Mouse (Mus musculus) adrenal gland, adult (tissue): Measurements from ENCODE around the gene Ifi27l2a.

ENCODE experiments used
- DNase-seq, 2 experiments: peaks; one replicate each; pipeline ENCODE4 v3.0.0; 2022 to 2023; ENCODE audit warnings: low spot score in 1 of 2; ENCODE audit not compliant: inconsistent age in 2 of 2

Gene Ifi27l2a

DNA sequence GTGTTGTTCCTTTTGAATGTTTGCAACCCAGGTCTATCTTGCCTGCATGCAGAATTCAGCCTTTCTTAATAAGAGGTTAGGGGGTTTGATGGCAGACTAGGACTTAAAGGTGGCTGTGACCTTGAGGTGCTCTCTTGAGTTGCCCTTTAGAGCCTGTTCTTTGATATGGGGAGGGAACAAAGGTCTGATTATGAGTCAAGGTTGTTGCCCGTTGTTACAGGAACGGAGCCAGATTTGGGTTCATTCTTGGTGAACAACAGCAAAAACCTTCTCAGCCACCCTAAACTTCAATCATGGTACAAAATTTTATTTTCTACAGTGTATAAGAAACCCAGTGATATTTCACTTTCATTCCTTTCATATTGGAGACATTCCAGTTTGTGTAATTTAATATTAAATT is 10.1 kb downstream of the Ifi27l2a start:
- DNase-seq, result peak; percentile 81 to 89

DNA sequence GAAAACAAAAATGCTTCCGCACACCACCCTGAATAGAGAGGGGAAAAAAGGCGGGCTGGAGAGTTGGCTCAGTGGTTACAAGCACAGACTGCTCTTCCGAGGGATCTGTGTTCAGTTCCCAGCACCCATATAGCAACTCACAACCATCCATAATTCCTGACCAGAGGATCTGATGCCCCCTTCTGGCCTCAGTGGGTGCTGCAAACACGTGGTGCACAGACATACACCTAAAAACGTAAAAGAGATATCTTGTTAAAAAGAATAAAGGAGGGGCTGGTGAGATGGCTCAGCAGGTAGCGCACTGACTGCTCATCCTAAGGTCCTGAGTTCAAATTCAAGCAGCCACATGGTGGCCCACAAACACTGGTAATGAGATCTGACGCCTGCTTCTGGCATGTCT is 16.8 kb downstream of the Ifi27l2a start:
- DNase-seq, result no peak

DNA sequence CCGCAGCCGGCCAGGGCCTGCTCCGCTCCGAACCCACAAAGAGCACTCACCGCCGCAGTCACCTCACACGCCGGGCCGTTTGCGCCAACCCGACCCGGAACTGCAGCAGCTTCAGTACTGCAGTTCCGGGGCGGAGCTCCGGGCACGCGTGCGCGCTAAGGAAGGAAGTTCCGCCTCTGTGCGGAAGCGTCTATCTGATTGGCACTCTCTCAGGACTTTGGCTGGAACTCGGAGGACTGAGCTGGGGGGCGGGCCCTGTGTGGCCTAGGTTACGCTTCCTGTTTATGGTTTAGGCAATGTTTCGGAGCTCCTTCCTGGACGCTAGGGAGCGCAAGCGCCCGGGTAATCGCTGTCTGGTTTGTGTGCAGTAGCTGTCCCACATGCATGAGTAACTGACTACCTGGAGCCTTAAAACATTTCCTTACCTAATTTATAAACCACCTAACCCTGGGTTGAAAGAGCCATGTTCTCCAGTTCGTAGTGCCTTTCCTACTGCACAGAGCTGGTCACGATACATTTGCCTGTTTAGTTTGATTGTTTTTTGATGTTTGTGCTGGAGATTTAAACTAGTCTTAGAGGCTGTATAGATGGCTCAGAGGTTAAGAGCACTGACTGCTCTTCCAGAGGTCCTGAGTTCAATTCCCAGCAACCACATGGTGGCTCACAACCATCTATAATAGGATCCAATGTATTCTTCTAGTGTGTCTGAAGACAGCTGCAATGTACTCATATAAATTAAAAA is 17.6 kb downstream of the Ifi27l2a start, which contains the start of gene Ddx24:
Gene Ddx24, minus strand, starts transcription at position 102 of the 742 bp plus-strand sequence.
- DNase-seq, result peak; percentile 99

DNA sequence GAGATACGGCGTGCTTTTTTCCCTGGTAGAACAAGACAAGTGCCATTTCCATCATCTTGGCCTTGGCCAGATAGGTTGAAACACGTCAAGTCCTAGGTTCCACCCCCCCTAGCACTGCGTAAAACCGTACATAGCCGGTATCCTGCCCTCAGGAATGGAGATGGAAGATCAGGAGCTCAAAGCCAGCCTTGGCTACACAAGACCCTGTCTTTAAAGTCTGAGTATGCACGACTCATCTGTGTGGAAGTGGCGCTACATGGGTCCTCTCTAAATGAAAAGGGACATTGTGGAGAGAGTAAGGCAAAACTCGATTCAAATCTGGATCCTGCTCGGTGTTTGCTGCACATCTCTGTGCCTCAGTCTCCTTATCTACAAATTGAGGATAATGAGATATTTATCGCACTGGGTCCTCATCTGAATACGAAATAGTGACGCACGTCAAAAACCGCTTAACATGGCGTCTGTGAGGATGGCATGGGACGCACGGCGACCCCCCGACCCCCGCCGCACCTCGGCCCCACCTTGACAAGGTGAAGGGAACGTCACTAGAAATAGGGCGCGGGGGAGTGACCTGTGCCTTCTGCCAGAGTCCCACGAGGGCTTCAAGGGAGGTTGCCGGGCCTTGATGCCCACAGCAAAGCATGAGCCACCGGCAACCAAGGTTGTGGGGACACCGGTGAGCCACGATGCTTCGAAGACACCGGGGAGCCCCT is 18.3 kb downstream of the Ifi27l2a start:
- DNase-seq, result no peak

DNA sequence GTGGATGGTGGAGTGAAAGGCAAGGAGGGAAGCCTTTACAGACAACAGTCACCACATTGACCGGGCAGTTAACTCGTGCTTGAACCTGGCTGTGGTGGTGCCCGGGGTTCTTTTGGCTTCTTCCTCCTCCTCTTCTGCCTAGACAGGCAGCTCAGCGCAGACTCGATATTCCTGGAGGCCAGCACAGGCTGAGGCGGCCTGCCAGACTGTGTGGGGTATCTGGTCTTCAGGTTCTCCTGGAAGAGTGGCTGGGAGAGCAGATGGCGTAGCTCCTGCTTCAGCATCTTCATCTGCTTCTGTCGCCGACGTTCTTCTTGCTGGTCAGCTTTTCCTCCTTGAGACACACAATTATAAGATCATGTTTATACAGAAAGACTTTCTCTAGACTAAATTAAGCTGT is 35.3 kb downstream of the Ifi27l2a start:
- DNase-seq, result no peak

DNA sequence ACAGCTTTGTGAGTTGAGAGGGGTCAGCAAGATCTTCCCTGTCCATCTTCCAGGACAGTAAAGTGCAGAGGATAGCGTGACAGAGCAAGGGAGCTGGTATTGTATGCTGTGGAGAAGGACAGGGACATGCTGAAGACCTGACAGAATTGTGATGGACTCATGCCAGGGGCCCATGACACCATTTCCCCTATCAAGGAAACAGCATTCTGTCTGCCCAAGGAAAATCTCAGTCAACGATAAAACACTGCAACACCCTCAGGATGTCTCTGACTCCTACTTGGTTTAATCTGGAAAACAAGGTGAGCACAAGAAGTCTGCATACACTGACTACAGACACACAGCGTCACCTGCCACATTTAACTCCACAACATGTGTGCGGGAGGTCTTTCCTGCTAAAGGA is 35.8 kb downstream of the Ifi27l2a start, which contains the start of gene 9330161L09Rik:
Gene 9330161L09Rik, minus strand, starts transcription at position 101 of the 400 bp plus-strand sequence.
- no peak for DNase-seq

DNA sequence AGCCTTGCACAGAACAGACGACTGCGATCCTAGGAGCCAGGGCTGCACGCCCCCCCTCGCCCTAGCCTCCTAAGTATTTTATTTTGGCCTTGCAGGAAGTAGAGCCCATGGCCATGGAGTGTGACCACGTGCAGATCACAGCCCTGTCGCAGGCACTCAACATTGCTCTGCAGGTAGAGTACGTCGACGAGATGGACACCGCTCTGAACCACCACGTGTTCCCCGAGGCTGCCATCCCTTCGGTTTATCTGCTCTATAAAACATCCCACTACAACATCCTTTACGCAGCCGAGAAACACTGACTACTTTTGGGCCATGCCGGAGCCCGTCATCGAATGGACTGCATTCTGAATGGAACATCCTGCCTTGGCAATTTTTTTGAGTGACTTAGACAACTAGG is 39.3 kb downstream of the Ifi27l2a start:
- no peak for DNase-seq

DNA sequence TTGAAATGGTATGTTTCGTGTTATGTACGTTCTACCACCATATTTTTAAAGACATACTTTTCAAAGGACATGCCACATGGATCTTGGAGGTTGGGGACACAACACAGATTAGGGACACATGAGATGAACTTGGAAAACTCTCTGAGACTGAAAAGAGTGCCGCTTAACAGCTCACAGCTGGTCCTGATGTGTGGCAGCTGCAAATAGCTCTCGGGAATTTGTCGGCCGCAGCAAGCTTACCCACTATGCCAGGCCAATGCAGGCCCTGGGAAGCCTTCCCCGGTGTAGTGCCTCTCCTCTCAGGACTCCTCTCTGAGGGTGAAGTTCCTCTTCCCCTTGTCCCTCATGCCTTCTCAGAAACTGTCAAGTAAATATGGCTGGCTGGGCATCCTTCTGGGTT is 46.7 kb downstream of the Ifi27l2a start:
- DNase-seq, result no peak

DNA sequence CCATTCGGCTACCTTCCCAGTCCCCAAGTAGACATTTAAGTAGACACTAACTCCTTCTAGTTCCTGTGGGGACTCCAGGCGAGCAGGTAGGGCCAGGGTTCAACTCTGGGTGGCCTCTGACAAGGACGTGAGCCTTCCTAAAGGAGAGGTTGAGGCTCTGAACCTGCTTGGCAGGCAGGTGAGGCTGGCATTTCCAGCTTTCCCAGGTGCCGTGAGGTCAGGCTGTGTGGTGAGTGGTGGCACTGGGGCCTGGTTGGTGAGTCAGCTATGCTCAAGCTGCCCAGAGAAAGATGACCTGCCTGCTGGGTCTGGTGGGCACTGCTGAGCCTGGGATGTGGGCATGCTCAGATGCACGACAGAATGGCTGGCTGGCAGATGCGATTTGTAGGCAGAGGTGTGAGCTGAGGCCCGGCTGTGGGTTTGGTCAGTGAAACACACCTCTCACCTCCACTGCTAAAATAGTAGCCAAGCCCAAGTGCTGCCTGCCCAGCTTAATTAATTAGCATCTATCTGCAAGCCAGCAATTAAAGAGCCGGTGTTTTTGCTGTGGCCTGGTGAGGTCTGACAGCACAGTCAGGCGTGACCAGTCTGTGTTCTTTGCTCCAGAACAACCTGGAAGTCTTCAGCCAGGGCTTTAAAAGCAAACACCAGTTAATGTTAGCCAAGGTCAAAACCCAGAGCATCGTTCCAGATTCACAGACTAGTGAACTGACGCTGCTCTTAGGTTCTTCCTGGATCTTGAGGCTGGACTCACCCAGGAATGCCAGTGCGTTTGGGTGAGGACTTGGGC is 47.8 kb downstream of the Ifi27l2a start:
- DNase-seq, result no peak

DNA sequence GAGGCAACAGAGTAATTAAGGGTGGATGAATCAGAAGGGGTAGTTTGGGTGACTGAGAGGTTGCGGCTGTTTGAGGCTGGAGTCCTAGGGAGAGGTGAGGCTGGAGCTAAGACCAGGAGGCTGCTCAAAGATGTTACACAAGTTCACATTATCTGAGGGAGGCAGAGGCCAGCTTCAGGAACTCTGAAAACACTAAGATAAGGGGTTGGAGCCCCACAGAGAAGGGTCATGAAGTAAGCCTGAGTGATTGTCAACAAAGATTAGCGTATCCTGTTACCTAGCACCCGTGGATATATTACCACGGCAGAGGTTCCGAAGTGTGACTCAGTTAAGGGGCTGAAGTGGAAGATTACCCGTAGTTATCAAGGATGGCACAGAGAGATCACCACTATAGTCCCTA is 50.0 kb downstream of the Ifi27l2a start:
- DNase-seq, result no peak
